Mouse (Mus musculus) lung, embryonic 15.5 days (tissue): ENCODE measurements around the gene Cntrl. TPM values are rescaled to one million over a fixed set of nuclear protein-coding genes. Genes with fewer than 3 reads are reported as not detected.

Source experiments
- ATAC-seq: fragments of 200-750 bp; cut with Nextera tagmentation; 2 replicates; pipeline ENCODE4 v1.8.0; 2017; ENCODE audit warnings: moderate number of reproducible peaks, borderline replicate concordance; ENCODE audit not compliant: low FRiP score, low TSS enrichment; ENCODE audit errors: extremely low read depth
- H3K27ac ChIP-seq: fragments of 300-500 bp; sonication (generic); 2 replicates; pipeline ENCODE4 v1.5.1; 2015; ENCODE audit warnings: moderate library complexity, mild to moderate bottlenecking, inconsistent platforms
- H3K27me3 ChIP-seq: fragments of 300-500 bp; sonication (generic); 2 replicates; pipeline ENCODE4 v1.6.1; 2015; ENCODE audit warnings: inconsistent platforms
- H3K36me3 ChIP-seq: fragments of 300-500 bp; sonication (generic); 2 replicates; pipeline ENCODE4 v1.6.1; 2015; ENCODE audit warnings: inconsistent platforms
- H3K4me1 ChIP-seq: fragments of 300-500 bp; sonication (generic); 2 replicates; pipeline ENCODE4 v1.6.1; 2015; ENCODE audit warnings: inconsistent platforms
- H3K4me2 ChIP-seq: fragments of 300-500 bp; sonication (generic); 2 replicates; pipeline ENCODE4 v1.6.1; 2015; ENCODE audit warnings: inconsistent platforms, mild to moderate bottlenecking, moderate library complexity
- H3K4me3 ChIP-seq: fragments of 300-500 bp; sonication (generic); 2 replicates; pipeline ENCODE4 v1.5.1; 2015; ENCODE audit warnings: mild to moderate bottlenecking, inconsistent platforms
- H3K9ac ChIP-seq: fragments of 300-500 bp; sonication (generic); 2 replicates; pipeline ENCODE4 v1.6.1; 2015; ENCODE audit warnings: inconsistent platforms
- H3K9me3 ChIP-seq: fragments of 300-500 bp; sonication (generic); 2 replicates; pipeline ENCODE4 v1.6.1; 2016; ENCODE audit warnings: inconsistent platforms
- WGBS: fragments of 180-500 bp; shearing (Covaris S2); methylation state at CpG from one replicate; pipeline ENCODE4 v1.1.7; 2015; 5-methylcytosine and 5-hydroxymethylcytosine counted together
- polyA plus RNA-seq: library from polyadenylated mRNA; unstranded; fragments of >200 nt; fragmentation: Nextera tagmentation; extraction: Ambion mirVana; gene quantifications from 2 replicates; pipeline ENCODE4 v1.2.1, GENCODE M21; 2015

Gene Cntrl
- polyA plus RNA-seq, 1 experiment from 2014 or later: 26.3 TPM

DNA sequence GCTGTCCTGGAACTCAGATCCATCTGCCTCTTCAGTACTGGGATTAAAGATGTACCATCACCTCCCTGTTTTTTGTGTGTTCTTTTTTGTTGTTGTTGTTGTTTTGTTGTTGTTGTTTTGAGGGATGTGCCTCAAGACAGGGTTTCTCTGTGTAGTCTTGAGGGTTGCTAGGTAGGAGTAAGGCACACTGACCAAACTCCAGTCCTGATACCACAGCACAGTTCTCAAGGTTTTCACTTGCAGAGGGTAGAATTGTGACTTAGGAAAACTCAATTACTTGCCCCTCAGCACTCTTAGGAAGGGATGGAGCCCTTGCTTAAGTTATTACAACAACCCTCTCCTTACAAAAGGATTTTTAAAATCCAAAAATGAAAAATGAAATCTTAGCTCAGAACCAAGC lies 22.2 kb downstream of the Cntrl start:
- no peak overlapping the region for H3K9ac ChIP-seq
- H3K4me2 ChIP-seq: peak overlapping the region; percentile 68
- H3K27ac ChIP-seq: peak overlapping the region; percentile 87
- H3K27me3 ChIP-seq: no peaks in the 10 kb centered on the region
- no peak for ATAC-seq
- H3K9me3 ChIP-seq: no peaks in the 10 kb centered on the region
- peak overlapping the region; percentile 47 for H3K4me3 ChIP-seq
- peaks cover 17% of the 10 kb centered on the region for H3K36me3 ChIP-seq
- peaks cover 18% of the 10 kb centered on the region for H3K4me1 ChIP-seq

DNA sequence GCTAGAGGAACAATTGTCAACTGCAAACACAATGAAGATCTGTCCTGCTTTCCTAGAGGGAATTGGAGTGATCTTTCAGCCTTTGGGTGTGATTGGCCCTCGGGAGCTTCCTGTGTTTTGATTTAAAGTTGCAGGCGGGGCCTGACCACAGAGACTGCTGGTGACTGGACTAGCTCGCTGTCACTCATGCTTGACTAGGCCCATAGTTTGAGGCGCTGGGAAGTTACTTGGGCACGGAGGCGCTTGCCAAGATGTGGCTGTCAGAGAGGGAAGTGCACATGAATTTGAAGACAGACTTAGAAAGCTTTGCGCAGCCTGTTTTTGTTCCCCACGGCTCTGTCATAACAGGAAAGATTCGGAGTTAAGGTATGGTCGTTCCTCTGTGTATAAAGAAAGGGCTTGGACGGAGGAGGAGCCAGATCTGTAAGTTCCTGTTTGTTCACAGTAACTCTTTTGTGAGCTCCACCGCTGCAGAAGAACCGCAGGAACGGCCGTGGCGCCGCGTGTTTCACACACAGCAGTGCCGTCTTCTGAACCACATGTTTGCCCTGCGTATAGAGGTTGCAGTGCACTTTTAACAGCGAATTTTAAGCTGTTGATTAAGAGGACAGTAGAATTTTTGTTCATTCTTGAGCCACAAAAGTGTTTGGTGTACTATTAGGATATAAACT lies 22.8 kb downstream of the Cntrl start:
- H3K4me3 ChIP-seq: peak overlapping the region; percentile 47
- peak overlapping the region; percentile 68 for H3K4me2 ChIP-seq
- H3K9ac ChIP-seq: peak overlapping the region; percentile 40
- H3K9me3 ChIP-seq: no peaks in the 10 kb centered on the region
- peak; percentile 100 for ATAC-seq
- H3K36me3 ChIP-seq: peaks cover 21% of the 10 kb centered on the region
- H3K4me1 ChIP-seq: peaks cover 18% of the 10 kb centered on the region
- H3K27ac ChIP-seq: peak overlapping the region; percentile 87
- under 1% methylated on average over 21 of the region's 21 CpGs for WGBS
- H3K27me3 ChIP-seq: no peaks in the 10 kb centered on the region

DNA sequence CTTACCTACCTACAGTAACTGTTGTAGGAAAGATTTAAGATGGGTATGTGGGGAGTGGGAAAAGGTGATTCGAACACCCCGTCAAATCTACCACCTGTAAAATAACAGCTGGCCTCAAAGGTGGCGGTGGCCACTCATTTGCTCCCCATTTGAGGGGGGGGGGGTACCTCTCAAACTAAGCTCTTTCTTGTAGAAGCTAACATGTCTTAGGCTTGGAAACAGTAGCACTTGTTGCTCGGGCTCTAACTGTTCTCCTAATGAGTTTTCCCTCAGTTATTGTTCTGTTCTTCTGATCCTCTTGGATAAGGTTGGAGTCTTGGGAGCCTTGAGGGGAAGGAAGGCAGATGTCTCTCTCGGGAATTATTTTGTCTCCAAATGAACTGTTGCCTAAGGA lies 23.4 kb downstream of the Cntrl start:
- H3K4me3 ChIP-seq: peak overlapping the region; percentile 47
- 4% methylated on average over 5 of the region's 5 CpGs for WGBS
- no peaks in the 10 kb centered on the region for H3K9me3 ChIP-seq
- H3K9ac ChIP-seq: peak overlapping the region; percentile 40
- peaks cover 25% of the 10 kb centered on the region for H3K36me3 ChIP-seq
- no peaks in the 10 kb centered on the region for H3K27me3 ChIP-seq
- peaks cover 18% of the 10 kb centered on the region for H3K4me1 ChIP-seq
- ATAC-seq: no peak
- peak overlapping the region; percentile 87 for H3K27ac ChIP-seq
- peak overlapping the region; percentile 68 for H3K4me2 ChIP-seq

DNA sequence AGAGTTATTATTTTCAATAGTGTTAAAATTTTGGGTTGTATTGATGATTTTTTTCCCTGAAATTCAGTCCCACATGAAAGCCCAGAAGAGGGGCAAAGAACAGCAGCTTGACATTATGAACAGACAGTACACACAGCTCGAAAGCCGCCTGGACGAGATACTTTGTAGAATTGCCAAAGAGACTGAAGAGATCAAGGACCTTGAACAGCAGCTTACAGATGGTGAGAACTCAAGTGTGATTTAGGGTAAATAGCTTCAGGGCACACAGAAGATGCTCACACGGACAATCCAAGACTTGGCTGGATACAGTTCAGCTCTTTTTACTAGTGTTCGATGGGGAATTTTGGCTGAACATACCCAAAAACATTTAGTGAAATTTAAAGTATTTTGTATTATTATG lies 24.6 kb downstream of the Cntrl start:
- Histone ChIP-seq H3K27ac (no peak overlapping the region), H3K4me1 (peaks cover 18% of the 10 kb centered on the region), H3K36me3 (peaks cover 34% of the 10 kb centered on the region), H3K27me3 (no peaks in the 10 kb centered on the region), H3K4me2 (peak overlapping the region; percentile 24; the same call in 1 of the 2 replicates), H3K9me3 (no peaks in the 10 kb centered on the region), H3K4me3 (no peak overlapping the region), H3K9ac (no peak overlapping the region)
- ATAC-seq: no peak
- 54% methylated on average over 5 of the region's 5 CpGs for WGBS

DNA sequence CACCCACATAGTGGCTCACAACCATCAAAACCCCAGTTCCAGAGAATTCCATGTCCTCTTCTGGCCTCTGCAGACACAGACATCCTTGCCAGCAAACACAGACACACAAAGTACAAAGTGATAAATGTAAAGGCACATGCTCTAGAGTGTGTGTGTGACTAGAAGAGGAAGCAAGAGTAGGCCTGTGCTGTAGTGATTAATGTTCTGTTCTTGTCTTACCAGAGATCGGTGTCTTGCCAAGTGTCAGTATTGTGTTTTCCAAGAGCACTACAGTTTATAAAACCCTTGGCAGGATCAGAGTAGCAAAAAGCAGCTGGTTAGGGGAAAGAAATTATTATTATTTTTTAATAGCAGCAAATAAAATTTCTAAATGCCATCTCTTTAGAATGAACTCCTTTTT lies 29.3 kb downstream of the Cntrl start:
- WGBS: 80% methylated on average over 1 of the region's 1 CpGs
- H3K4me3 ChIP-seq: no peak overlapping the region
- 0 out of 2 replicates have a peak, but pooled peaks cover 7% of the 10 kb centered on the region for H3K4me1 ChIP-seq
- no peaks in the 10 kb centered on the region for H3K9me3 ChIP-seq
- H3K36me3 ChIP-seq: peaks cover 66% of the 10 kb centered on the region
- no peak for ATAC-seq
- H3K4me2 ChIP-seq: no peak overlapping the region
- no peak overlapping the region for H3K27ac ChIP-seq
- H3K9ac ChIP-seq: no peak overlapping the region
- H3K27me3 ChIP-seq: no peaks in the 10 kb centered on the region

DNA sequence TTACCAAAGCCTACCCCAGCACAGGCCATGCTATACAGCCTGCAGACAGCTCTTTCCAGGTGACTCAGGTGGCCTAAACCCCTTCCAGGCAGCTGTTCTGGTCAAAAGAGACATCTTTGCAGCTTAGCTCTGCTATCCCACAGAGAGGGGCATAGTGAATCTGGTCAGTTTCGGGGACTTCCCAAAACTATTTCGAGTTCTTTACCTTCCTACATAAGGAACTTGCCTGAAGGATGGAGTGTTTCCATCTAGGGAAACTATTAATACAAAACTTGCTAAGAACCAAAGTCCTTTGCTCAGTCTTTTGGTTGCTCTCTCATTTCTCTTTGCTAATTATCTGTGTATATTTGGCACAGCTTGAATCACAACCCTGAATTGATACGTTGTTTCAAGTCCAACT lies 32.4 kb downstream of the Cntrl start:
- Histone ChIP-seq H3K4me1 (no peaks in the 10 kb centered on the region), H3K4me2 (no peak overlapping the region), H3K27ac (no peak overlapping the region), H3K4me3 (no peak overlapping the region), H3K9ac (no peak overlapping the region), H3K9me3 (no peaks in the 10 kb centered on the region), H3K27me3 (no peaks in the 10 kb centered on the region), H3K36me3 (peaks cover 85% of the 10 kb centered on the region)
- ATAC-seq: no peak
- 89% methylated on average over 3 of the region's 3 CpGs for WGBS

DNA sequence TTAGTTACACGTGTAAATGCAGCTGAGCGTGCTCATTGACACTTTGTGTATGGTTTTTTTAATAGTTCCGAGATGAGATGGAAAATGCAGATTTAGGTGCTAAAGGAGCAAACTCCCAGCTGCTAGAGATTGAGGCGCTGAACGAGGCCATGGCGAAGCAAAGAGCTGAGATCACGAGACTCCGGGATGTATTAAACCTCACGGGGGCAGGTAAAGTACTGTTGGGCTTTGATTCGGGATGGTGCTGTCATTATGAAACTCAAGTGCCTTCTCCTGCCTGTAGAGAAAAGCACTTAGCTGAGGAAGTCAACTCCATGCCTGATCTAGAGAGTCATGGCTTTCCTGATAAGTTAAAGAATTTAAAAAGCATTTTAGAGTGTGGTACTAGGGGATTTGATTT lies 39.5 kb downstream of the Cntrl start:
- H3K9me3 ChIP-seq: no peaks in the 10 kb centered on the region
- H3K27me3 ChIP-seq: no peaks in the 10 kb centered on the region
- ATAC-seq: no peak
- H3K4me2 ChIP-seq: no peak overlapping the region
- WGBS: 84% methylated on average over 10 of the region's 10 CpGs
- no peaks in the 10 kb centered on the region for H3K4me1 ChIP-seq
- H3K9ac ChIP-seq: no peak overlapping the region
- H3K36me3 ChIP-seq: peaks cover 94% of the 10 kb centered on the region
- H3K4me3 ChIP-seq: no peak overlapping the region
- H3K27ac ChIP-seq: no peak overlapping the region

DNA sequence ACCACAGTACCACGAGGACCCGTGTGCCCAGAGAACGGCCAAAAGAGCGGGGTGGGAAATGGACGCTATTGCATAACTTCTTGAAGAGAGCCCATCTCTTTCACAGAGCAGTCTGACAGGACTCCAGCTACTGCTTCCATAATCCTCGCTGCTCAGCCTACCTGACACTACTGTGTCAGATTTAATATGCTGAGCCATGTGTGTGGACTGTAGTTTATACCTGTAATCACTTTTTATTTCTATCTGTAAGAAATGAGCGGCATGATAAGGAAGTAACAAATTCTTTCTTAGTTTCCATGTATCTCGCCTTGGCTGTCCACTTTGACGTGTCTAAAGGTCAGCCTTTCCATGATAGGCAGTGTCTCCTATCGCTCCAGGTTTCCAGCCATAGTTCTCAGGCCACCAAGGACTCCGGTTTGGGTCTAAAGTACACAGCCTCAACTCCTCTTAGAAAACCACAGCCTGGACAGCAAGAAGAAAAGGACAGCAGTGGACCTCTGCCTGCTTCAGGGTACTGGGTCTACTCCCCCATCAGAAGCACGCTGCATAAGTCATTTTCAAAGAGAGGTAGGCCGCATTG lies 42.1 kb downstream of the Cntrl start:
- 91% methylated on average over 13 of the region's 13 CpGs for WGBS
- Histone ChIP-seq H3K27me3 (no peaks in the 10 kb centered on the region), H3K4me1 (no peaks in the 10 kb centered on the region), H3K9ac (no peak overlapping the region), H3K4me3 (no peak overlapping the region), H3K4me2 (no peak overlapping the region), H3K9me3 (no peaks in the 10 kb centered on the region), H3K36me3 (peaks cover 96% of the 10 kb centered on the region), H3K27ac (no peak overlapping the region)
- ATAC-seq: no peak

DNA sequence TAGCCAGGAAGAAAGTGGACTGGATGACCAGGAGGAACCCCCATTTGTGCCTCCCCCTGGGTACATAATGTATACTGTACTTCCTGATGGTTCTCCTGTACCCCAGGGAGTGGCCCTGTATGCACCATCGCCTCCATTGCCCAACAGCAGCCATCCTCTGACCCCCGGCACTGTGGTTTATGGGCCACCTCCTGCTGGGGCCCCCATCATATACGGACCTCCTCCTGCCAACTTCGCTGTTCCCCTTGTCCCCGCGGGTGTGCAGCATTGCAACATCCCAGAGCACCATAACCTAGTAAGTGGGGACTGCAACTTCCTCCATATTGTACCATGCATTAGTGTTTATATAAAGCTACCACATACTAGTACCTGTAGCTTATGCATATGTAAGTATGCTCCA lies 43.9 kb downstream of the Cntrl start:
- no peak overlapping the region for H3K27ac ChIP-seq
- no peak for ATAC-seq
- H3K4me1 ChIP-seq: no peaks in the 10 kb centered on the region
- H3K9ac ChIP-seq: no peak overlapping the region
- H3K36me3 ChIP-seq: peaks cover 93% of the 10 kb centered on the region
- H3K9me3 ChIP-seq: no peaks in the 10 kb centered on the region
- 90% methylated on average over 6 of the region's 6 CpGs for WGBS
- no peak overlapping the region for H3K4me2 ChIP-seq
- H3K27me3 ChIP-seq: no peaks in the 10 kb centered on the region
- H3K4me3 ChIP-seq: no peak overlapping the region

DNA sequence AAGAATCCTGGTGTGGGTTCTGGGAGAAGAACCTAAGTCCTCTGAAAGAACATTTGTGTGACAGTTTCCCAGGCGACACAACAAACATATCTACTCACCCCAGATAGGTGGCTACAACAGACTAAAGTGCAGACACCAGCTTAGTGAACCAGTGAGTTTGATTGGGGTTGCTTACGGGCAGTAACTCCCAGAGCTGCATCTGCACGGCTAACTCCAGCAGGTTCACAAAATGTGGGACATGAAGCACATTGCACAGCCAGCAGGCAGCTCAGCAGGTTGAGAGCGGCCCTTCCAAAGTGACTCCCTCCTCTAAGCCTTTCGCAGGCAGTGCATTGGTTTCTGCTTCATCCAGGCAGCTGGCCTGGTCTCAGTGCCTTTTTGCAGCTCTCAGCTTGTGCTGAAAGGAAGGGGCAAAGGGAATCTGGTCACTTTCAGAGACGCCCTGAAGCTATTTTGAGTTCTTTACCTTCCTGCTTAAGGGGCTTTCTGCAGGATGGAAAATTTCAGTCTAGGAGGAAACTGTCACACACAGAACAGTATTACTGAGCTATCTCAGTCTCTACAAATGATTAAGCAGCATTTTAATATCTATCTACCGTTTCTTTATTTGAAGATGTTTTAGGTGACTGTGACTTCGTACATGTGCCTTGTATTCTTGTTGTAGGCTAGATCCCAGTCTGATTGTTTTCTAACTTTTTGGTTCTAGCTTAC lies 44.7 kb downstream of the Cntrl start:
- Histone ChIP-seq H3K27me3 (no peaks in the 10 kb centered on the region), H3K4me2 (no peak overlapping the region), H3K4me1 (no peaks in the 10 kb centered on the region), H3K4me3 (no peak overlapping the region), H3K27ac (no peak overlapping the region), H3K9ac (no peak overlapping the region), H3K9me3 (no peaks in the 10 kb centered on the region), H3K36me3 (peaks cover 93% of the 10 kb centered on the region)
- no peak for ATAC-seq
- 81% methylated on average over 8 of the region's 8 CpGs for WGBS

DNA sequence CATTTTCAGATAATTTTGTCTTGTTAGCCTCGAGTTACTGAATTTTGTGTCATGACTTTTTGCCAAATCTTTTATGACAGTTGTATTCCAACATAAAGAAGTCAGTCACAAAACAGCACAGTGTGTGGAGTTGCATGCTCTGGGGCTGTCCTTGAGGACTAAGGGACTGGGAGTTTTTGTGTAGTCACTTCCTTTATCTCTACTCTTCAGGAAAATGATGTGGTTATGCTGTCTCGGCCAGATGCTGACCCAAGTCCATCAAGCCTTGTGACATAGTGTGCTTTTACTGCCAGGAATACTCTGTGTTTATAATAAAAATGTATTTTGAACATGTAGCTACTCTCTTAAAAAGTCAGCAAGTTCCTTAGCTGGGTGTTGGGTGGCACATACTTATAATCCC lies 47.7 kb downstream of the Cntrl start:
- 50% methylated on average over 2 of the region's 2 CpGs for WGBS
- H3K36me3 ChIP-seq: peaks cover 81% of the 10 kb centered on the region

DNA sequence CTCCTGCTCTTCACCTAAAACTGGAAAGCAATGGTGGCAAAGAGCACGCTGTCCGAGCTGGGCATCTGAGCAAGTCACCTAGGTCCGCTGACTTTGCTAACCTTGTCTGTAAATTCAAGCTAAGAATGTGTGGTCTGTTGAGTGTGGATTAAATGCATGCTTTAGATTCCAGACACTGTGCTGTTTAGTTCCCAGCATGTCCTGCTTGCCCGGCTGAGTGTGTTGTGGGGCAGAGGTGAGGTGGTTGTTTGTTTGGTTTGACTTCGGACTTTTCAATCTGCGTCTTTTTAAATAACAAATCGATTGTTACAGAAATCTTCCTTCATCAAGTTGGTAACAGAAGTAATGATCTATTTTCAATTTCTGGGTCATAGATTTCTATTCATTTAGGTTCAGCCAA lies 48.5 kb downstream of the Cntrl start:
- Histone ChIP-seq H3K36me3 (peaks cover 80% of the 10 kb centered on the region), H3K4me1 (no peaks in the 10 kb centered on the region), H3K9me3 (no peaks in the 10 kb centered on the region), H3K4me3 (no peak overlapping the region), H3K27me3 (no peaks in the 10 kb centered on the region), H3K27ac (no peak overlapping the region), H3K4me2 (no peak overlapping the region), H3K9ac (no peak overlapping the region)
- 83% methylated on average over 7 of the region's 7 CpGs for WGBS
- ATAC-seq: no peak

More for the DNA sequence above, 47.7 kb downstream of the Cntrl start:
- Histone ChIP-seq H3K9me3 (no peaks in the 10 kb centered on the region), H3K27me3 (no peaks in the 10 kb centered on the region), H3K4me1 (no peaks in the 10 kb centered on the region), H3K9ac (no peak overlapping the region), H3K4me2 (no peak overlapping the region), H3K4me3 (no peak overlapping the region), H3K27ac (no peak overlapping the region)
- ATAC-seq: no peak
